Mouse (Mus musculus) lung, embryonic 14.5 days (tissue): ENCODE measurements around the gene Aifm1. TPM values are rescaled to one million over a fixed set of nuclear protein-coding genes. Genes with fewer than 3 reads are reported as not detected.

Experiments
- ATAC-seq: fragments of 200-750 bp; cut with Nextera tagmentation; 2 replicates; pipeline ENCODE4 v1.8.0; 2017; ENCODE audit warnings: mild to moderate bottlenecking, moderate TSS enrichment, moderate library complexity; ENCODE audit not compliant: insufficient read depth
- DNase-seq: peaks from one replicate; pipeline ENCODE4 v3.0.0-alpha.2; 2015
- H3K27ac ChIP-seq: fragments of 300-500 bp; sonication (generic); 2 replicates; pipeline ENCODE4 v1.5.1; 2014; ENCODE audit warnings: low read depth, mild to moderate bottlenecking, moderate library complexity
- H3K27me3 ChIP-seq: fragments of 300-500 bp; sonication (generic); 2 replicates; pipeline ENCODE4 v1.6.1; 2014; ENCODE audit warnings: low read length, control low read depth; ENCODE audit not compliant: insufficient read depth
- H3K36me3 ChIP-seq: fragments of 300-500 bp; sonication (generic); 2 replicates; pipeline ENCODE4 v1.6.1; 2014; ENCODE audit warnings: control low read depth; ENCODE audit not compliant: insufficient read depth
- H3K4me1 ChIP-seq: fragments of 300-500 bp; sonication (generic); 2 replicates; pipeline ENCODE4 v1.6.1; 2014; ENCODE audit warnings: antibody characterized with exemption, control low read depth; ENCODE audit not compliant: insufficient read depth
- H3K4me2 ChIP-seq: fragments of 300-500 bp; sonication (generic); 2 replicates; pipeline ENCODE4 v1.6.1; 2014; ENCODE audit warnings: mild to moderate bottlenecking
- H3K4me3 ChIP-seq: fragments of 300-500 bp; sonication (generic); 2 replicates; pipeline ENCODE4 v1.5.1; 2014; ENCODE audit warnings: low read depth, low read length
- H3K9ac ChIP-seq: fragments of 300-500 bp; sonication (generic); 2 replicates; pipeline ENCODE4 v1.6.1; 2014
- H3K9me3 ChIP-seq: fragments of 300-500 bp; sonication (generic); 2 replicates; pipeline ENCODE4 v1.6.1; 2016; ENCODE audit warnings: low read depth, low read length, control low read depth
- CTCF ChIP-seq: IDR thresholded peaks from 2 replicates; pipeline ENCODE4 v1.5.1; 2016; ENCODE audit warnings: antibody characterized with exemption, low read depth
- WGBS: fragments of 180-500 bp; shearing (Covaris S2); extraction: QIAGEN DNeasy Blood & Tissue Kit; methylation state at CpG from one replicate; pipeline ENCODE4 v1.1.7; 2014; 5-methylcytosine and 5-hydroxymethylcytosine counted together
- polyA plus RNA-seq: library from polyadenylated mRNA; unstranded; fragments of >200 nt; fragmentation: Nextera tagmentation; extraction: Ambion mirVana; gene quantifications from 2 replicates; pipeline ENCODE4 v1.2.1, GENCODE M21; 2014

Aifm1 gene
- polyA plus RNA-seq, 1 experiment from 2014 or later: 58.2 TPM

DNA sequence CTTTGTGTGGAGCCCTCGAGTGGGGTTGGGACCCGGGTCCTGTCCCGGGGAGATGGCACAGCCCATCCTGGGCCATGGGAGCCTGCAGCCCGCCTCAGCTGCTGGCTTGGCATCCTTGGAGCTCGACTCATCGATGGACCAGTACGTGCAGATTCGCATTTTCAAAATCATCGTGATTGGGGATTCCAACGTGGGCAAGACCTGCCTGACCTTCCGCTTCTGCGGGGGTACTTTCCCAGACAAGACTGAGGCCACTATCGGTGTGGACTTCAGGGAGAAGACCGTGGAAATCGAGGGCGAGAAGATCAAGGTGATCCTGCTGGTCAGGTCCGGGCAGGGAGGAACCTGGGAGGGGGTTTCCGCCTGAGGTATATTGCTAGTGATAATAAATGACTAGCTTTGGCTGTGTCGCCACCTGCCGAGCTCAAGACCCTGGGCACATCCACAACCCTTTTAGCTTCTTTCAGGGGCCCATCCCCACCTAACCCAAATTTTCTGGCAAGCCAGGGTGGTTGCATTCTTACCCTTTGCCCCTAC, 6.3 kb upstream of the Aifm1 start:
- Histone ChIP-seq H3K36me3 (no peaks in the 10 kb centered on the region), H3K4me3 (peak overlapping the region; percentile 43), H3K27me3 (no peaks in the 10 kb centered on the region), H3K4me1 (no peaks in the 10 kb centered on the region), H3K27ac (no peak overlapping the region), H3K4me2 (peak overlapping the region; percentile 75), H3K9me3 (no peaks in the 10 kb centered on the region), H3K9ac (peak overlapping the region; percentile 50)
- peak; percentile 40; the same call in 1 of the 2 replicates for ATAC-seq
- WGBS: 14% methylated on average over 20 of the region's 20 CpGs
- TF ChIP-seq CTCF: no peak
- no peak for DNase-seq

DNA sequence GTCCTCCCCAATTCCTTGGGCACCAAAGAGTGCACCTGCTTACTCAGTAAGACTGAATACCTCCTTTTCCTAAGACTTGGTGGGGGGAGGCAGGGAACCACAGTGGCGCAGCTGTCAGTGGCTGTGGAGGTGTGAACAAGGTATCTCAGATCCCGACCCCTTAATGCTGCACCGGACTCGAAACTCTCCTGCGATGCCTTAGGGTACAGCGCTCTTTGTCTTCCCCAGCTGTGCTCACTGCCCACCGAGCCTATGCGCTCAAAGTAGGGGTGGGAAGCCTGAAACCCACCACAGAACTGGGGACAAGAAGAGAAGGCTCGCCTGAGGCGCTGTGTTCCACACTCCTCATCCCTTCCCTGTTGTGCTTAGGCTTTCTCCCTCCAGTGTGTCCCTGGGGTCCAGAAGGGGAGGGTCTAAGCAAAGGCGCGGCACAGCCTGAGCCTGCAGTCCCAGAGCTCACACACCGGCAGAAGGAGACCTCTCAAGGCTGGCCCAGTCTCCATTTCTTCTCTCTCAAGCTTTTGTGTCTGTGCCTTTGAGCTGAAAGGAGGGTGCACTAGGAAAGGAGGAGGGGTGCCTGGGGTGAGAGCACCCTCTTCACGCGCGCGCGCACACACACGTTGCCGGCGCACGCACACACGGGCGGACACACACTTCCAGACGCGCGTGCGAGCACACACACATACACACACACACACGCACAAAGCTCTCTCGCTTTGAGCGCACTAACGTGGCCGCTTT, 5.6 kb upstream of the Aifm1 start, which contains the start of gene Rab33a:
Rab33a (plus strand) TSS at position 478 of the 741 bp plus-strand sequence.
- no peaks in the 10 kb centered on the region for H3K4me1 ChIP-seq
- H3K9ac ChIP-seq: peak within 1 kb of the TSS; percentile 50
- H3K27me3 ChIP-seq: no peaks in the 10 kb centered on the region
- WGBS: 15% methylated on average over 33 of the region's 33 CpGs
- peak within 1 kb of the TSS; percentile 43 for H3K4me3 ChIP-seq
- H3K27ac ChIP-seq: no peak within 1 kb of the TSS
- H3K4me2 ChIP-seq: peak within 1 kb of the TSS; percentile 75
- H3K9me3 ChIP-seq: no peaks in the 10 kb centered on the region
- ATAC-seq (peak; percentile 76), DNase-seq (peak; percentile 23)
- H3K36me3 ChIP-seq: no peaks in the 10 kb centered on the region
- TF ChIP-seq CTCF: no peak

DNA sequence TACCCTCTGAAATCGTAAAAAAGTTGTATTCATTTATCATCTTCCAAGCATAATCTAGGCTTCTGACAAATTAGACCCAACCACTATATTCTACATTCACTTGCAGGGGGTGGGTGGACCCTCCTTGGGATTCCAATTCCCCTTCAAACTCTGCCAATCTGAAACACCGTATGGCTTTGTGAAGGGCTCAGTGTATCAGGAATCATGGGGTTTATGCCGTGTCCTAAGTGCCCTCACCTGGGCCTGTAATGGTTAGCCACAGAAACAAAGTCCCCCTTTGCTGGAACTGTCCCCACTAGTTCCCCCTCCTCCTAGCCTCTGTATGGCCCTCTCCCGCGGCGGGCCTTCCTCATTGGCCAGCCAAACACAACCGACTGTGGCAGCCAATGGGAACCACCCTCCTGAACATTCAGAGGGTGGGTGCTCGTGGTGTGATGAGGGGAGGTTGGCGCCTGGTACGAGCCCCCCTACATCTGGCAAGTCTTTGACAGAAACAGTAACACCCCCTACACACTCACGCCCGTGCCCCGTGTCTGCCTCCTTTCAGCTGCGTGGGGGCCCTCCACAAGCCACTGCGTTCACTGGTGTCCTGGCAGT, 4.9 kb upstream of the Aifm1 start:
- Histone ChIP-seq H3K27ac (no peak overlapping the region), H3K4me1 (no peaks in the 10 kb centered on the region), H3K9ac (no peak overlapping the region), H3K4me2 (peak overlapping the region; percentile 75), H3K9me3 (no peaks in the 10 kb centered on the region), H3K36me3 (no peaks in the 10 kb centered on the region), H3K27me3 (no peaks in the 10 kb centered on the region), H3K4me3 (peak overlapping the region; percentile 43)
- ATAC-seq (peak; percentile 63), DNase-seq (peak; percentile 30)
- TF ChIP-seq CTCF: no peak
- WGBS: 13% methylated on average over 13 of the region's 15 CpGs

- ATAC-seq: no peak
- peak overlapping the region; percentile 55 for H3K4me2 ChIP-seq
- H3K4me3 ChIP-seq: peak overlapping the region; percentile 54
- peak; percentile 38 for DNase-seq
- H3K27me3 ChIP-seq: no peaks in the 10 kb centered on the region
- H3K36me3 ChIP-seq: no peaks in the 10 kb centered on the region
- TF ChIP-seq CTCF: no peak
- peak overlapping the region; percentile 42 for H3K9ac ChIP-seq
- H3K9me3 ChIP-seq: no peaks in the 10 kb centered on the region
- no peak overlapping the region for H3K27ac ChIP-seq
- 12% methylated on average over 13 of the region's 13 CpGs for WGBS
- H3K4me1 ChIP-seq: no peaks in the 10 kb centered on the region
Observed at GRCm38 (mm10) chrX:48513824-48514223, 461 bp upstream of the Aifm1 start.

DNA sequence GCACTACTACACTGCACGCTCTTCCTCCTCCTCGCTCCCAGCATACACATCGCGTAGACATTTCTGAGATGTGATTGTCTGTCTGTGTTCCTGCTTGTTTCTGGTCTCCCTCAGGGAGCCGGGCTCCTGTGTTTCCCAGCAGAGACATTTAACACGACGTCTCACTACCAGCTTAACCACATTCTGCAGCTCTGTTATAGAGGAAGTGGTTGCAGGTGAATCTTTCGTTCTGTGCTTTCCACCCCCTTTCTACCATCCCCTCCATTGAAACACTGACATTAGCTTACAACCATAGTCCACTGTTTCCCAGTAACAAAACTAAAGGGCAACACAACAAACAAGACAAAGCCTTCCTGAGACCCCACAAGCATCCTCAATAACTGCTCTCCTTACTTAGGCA, 19.6 kb downstream of the Aifm1 start:
- no peak overlapping the region for H3K27ac ChIP-seq
- H3K4me2 ChIP-seq: no peak overlapping the region

DNA sequence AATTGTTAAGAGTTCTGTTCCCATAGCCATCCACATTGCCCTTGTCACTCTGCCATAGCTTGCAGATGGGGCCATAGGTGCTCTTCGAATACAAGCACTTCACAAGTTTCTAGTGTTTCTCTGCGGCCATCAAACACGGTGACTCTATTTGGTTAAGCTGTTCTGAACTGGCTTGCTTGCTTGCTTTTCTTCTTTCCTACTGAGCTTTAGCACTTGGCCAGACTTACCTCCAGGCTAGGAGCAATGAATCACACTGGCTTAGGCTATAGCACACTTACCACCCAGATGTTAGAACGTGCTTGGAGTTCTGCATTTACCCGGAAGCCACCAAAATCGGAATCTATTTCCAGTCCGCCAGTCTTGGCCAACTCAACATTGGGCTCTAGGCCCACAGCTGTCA, 31.7 kb downstream of the Aifm1 start:
- Histone ChIP-seq H3K4me2 (no peak overlapping the region), H3K27me3 (no peaks in the 10 kb centered on the region), H3K27ac (no peak overlapping the region), H3K9me3 (no peaks in the 10 kb centered on the region), H3K9ac (no peak overlapping the region), H3K36me3 (peaks cover 45% of the 10 kb centered on the region; the same call in 1 of the 2 replicates), H3K4me1 (no peaks in the 10 kb centered on the region), H3K4me3 (no peak overlapping the region)
- WGBS: 83% methylated on average over 7 of the region's 7 CpGs
- DNase-seq (no peak), ATAC-seq (no peak)
- TF ChIP-seq CTCF: no peak

More for the DNA sequence above, 19.6 kb downstream of the Aifm1 start:
- 89% methylated on average over 8 of the region's 8 CpGs for WGBS
- no peak overlapping the region for H3K9ac ChIP-seq
- no peak for TF ChIP-seq CTCF
- H3K9me3 ChIP-seq: no peaks in the 10 kb centered on the region
- no peak for DNase-seq
- no peaks in the 10 kb centered on the region for H3K4me1 ChIP-seq
- H3K27me3 ChIP-seq: no peaks in the 10 kb centered on the region
- H3K36me3 ChIP-seq: peaks cover 21% of the 10 kb centered on the region; the same call in 1 of the 2 replicates
- no peak for ATAC-seq
- H3K4me3 ChIP-seq: no peak overlapping the region

GRCm38 (mm10) chrX:48481095-48481494, 32.3 kb downstream of the Aifm1 start:
- Histone ChIP-seq H3K9ac (no peak overlapping the region), H3K36me3 (peaks cover 45% of the 10 kb centered on the region; the same call in 1 of the 2 replicates), H3K27me3 (no peaks in the 10 kb centered on the region), H3K27ac (no peak overlapping the region), H3K4me2 (no peak overlapping the region), H3K4me1 (no peaks in the 10 kb centered on the region), H3K9me3 (no peaks in the 10 kb centered on the region), H3K4me3 (no peak overlapping the region)
- TF ChIP-seq CTCF: no peak
- no peak for ATAC-seq
- no peak for DNase-seq
- WGBS: 66% methylated on average over 4 of the region's 4 CpGs
